Mouse (Mus musculus): ENCODE measurements around the gene Calcoco2.
A peak's percentile ranks its signal among the peaks of the same experiment; 100 is the strongest.

Gene Calcoco2

GRCm38 (mm10) chr11:96076221-96077105 is 35.3 kb downstream of the Calcoco2 start:
- DNase-seq = no peak

GRCm38 (mm10) chr11:96075509-96076220 is 36.1 kb downstream of the Calcoco2 start, which contains the start of gene Atp5g1:
Gene Atp5g1 (minus strand): TSS chr11:96075670.
- peak; percentile 88 for DNase-seq

GRCm38 (mm10) chr11:96075177-96075508 is 36.6 kb downstream of the Calcoco2 start:
- no peak for DNase-seq

GRCm38 (mm10) chr11:96074351-96075176 is 37.2 kb downstream of the Calcoco2 start:
- peak; percentile 44 for DNase-seq

GRCm38 (mm10) chr11:96073295-96073993 is 38.3 kb downstream of the Calcoco2 start:
- DNase-seq = no peak

GRCm38 (mm10) chr11:96071013-96071412 is 40.8 kb downstream of the Calcoco2 start:
- no peak for DNase-seq

GRCm38 (mm10) chr11:96070353-96070752 is 41.4 kb downstream of the Calcoco2 start:
- no peak for DNase-seq

GRCm38 (mm10) chr11:96068231-96068630 is 43.5 kb downstream of the Calcoco2 start:
- DNase-seq = no peak

- peak; percentile 98 for DNase-seq
Measured at GRCm38 (mm10) chr11:96065215-96065911, 46.4 kb downstream of the Calcoco2 start, which contains the start of gene Ube2z. Gene Ube2z (minus strand): TSS chr11:96065388.

- DNase-seq = no peak
Measured at GRCm38 (mm10) chr11:96064521-96065214, 47.1 kb downstream of the Calcoco2 start.

GRCm38 (mm10) chr11:96058309-96058708 is 53.5 kb downstream of the Calcoco2 start:
- DNase-seq = no peak

GRCm38 (mm10) chr11:96050854-96051253 is 60.9 kb downstream of the Calcoco2 start:
- no peak for DNase-seq

- no peak for DNase-seq
Measured at GRCm38 (mm10) chr11:96049939-96050338, 61.8 kb downstream of the Calcoco2 start.

All from right cerebral cortex, postnatal 4 days (tissue).